Comparison of ENCODE assay signal across 8 mouse cellular contexts in the genomic region with DNA sequence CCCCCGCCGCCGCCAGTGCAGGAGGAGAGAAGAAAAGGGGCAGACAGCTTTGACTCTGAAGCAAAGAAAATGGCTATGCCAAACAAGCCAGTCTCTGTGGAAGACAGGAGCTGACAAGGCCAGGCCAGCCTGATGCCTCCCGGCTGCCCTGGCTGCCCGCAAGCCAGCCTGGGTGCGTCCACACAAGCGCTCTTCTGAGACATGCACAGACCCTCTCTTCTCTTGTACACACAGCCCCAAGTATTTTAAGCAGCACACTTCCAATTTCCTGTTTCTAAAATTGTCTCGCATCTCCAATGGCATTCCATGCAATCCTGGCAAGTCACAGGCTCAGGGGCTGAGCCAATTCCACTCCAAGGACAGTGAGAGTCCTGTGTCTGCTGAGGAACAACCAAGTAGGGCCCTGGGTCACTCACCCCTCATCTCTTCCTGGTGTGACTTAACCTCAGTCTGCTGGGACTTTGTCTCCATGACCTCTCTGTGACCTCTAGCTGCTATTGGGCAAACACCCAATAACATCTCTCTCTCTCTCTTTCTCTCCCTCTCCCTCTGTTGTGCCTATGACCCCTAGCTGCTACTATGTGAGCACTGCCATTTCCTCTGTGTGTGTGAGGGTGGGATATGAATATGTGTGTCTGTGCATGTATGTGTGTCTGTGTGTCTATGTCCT.
DNase-seq lines count a peak whose midpoint lies in the region; ATAC-seq and TF ChIP-seq lines count a peak whose summit lies in the region.

No protein-coding gene starts in this region.

- H3K9ac ChIP-seq in embryonic facial prominence, embryonic 14.5 days (ENCODE audit: low read depth, low read length): no peak overlapping the region
- H3K9ac ChIP-seq in stomach, embryonic 16.5 days (ENCODE audit: low read length): peak overlapping the region; percentile 16; the same call in 1 of the 2 replicates

- peak in 1 of 2 experiments; percentile 14 for DNase-seq in layer of hippocampus, adult 2 months (ENCODE audit: low spot score in 2 of 2)
- DNase-seq in layer of hippocampus, adult 18-20 months (ENCODE audit: low spot score in 2 of 2): no peak
- peak; percentile 84 for DNase-seq in embryonic facial prominence, embryonic 14.5 days (ENCODE audit: low spot score)
- DNase-seq in heart, postnatal 10 days: peak; percentile 84 to 85
- DNase-seq in kidney, postnatal 25 days: peak; percentile 62 to 76
- peak; percentile 87 for DNase-seq in lung, postnatal 10 days
- no peak for DNase-seq in spleen, adult 18-20 months

- peak overlapping the region; percentile 16; the same call in 1 of the 2 replicates for H3K4me2 ChIP-seq in embryonic facial prominence, embryonic 14.5 days (ENCODE audit: low read depth, low read length)
- no peak overlapping the region for H3K4me2 ChIP-seq in stomach, embryonic 16.5 days (ENCODE audit: low read depth, low read length)

- H3K27me3 ChIP-seq in embryonic facial prominence, embryonic 14.5 days (replicated peaks; ENCODE audit: control insufficient read depth, insufficient read depth, low read length): no peaks in the 10 kb centered on the region
- no peaks in the 10 kb centered on the region for H3K27me3 ChIP-seq in stomach, embryonic 16.5 days (ENCODE audit: control insufficient read depth, insufficient read depth, low read length)

- no peak for TF ChIP-seq CTCF in layer of hippocampus, adult 2 months (conservative IDR thresholded peaks at IDR 0.05)

- no peaks in the 10 kb centered on the region for H3K36me3 ChIP-seq in embryonic facial prominence, embryonic 14.5 days (ENCODE audit: control insufficient read depth, insufficient read depth, low read length)
- H3K36me3 ChIP-seq in stomach, embryonic 16.5 days (ENCODE audit: control insufficient read depth, insufficient read depth, low read length): no peaks in the 10 kb centered on the region

- intact Hi-C loops in heart, postnatal 10 days (cut with DNase I): loop anchor here (2.0 to 5.0 kb wide), 3 partner anchors 37 to 447 kb away; no protein-coding TSS in a partner anchor

- H3K9me3 ChIP-seq in embryonic facial prominence, embryonic 14.5 days (ENCODE audit: control insufficient read depth, low read length): no peaks in the 10 kb centered on the region
- no peaks in the 10 kb centered on the region for H3K9me3 ChIP-seq in stomach, embryonic 16.5 days (replicated peaks; ENCODE audit: control insufficient read depth, low read length)

- no peak overlapping the region for H3K4me3 ChIP-seq in layer of hippocampus, adult 2 months
- no peak overlapping the region for H3K4me3 ChIP-seq in embryonic facial prominence, embryonic 14.5 days (ENCODE audit: low read depth, low read length)
- no peak overlapping the region for H3K4me3 ChIP-seq in stomach, embryonic 16.5 days (replicated peaks; ENCODE audit: low read length)

- H3K4me1 ChIP-seq in embryonic facial prominence, embryonic 14.5 days (ENCODE audit: control insufficient read depth, insufficient read depth, low read length): peaks cover 19% of the 10 kb centered on the region
- peaks cover 17% of the 10 kb centered on the region for H3K4me1 ChIP-seq in stomach, embryonic 16.5 days (ENCODE audit: control insufficient read depth, insufficient read depth, low read length)

- peak; percentile 77 for ATAC-seq in embryonic facial prominence, embryonic 14.5 days (ENCODE audit: low read depth)
- peak; percentile 80 for ATAC-seq in stomach, embryonic 16.5 days (ENCODE audit: insufficient read depth, low FRiP score)

- WGBS in embryonic facial prominence, embryonic 14.5 days: 16% methylated on average over 8 of the region's 8 CpGs
- WGBS in stomach, embryonic 16.5 days: 20% methylated on average over 8 of the region's 8 CpGs

- H3K27ac ChIP-seq in layer of hippocampus, adult 2 months: peak overlapping the region; percentile 68; the same call in 1 of the 2 replicates
- H3K27ac ChIP-seq in embryonic facial prominence, embryonic 14.5 days (replicated peaks; ENCODE audit: low read depth, low read length): peak overlapping the region; percentile 56
- H3K27ac ChIP-seq in stomach, embryonic 16.5 days (ENCODE audit: low read length): peak overlapping the region; percentile 61

Comparison
In these comparisons a context has a peak if more than half of its experiments do, and no peak if none do; other contexts are left out.
1. DNase-seq: peak in embryonic facial prominence, embryonic 14.5 days (single experiment), heart, postnatal 10 days (2 of 2), kidney, postnatal 25 days (2 of 2) and lung, postnatal 10 days (single experiment); none in layer of hippocampus, adult 18-20 months (0 of 2) and spleen, adult 18-20 months (0 of 2).
2. Peak in every context shown above with its lines, with median percentiles within 50 percentile points of each other: H3K27ac ChIP-seq.